8 mouse cellular contexts compared by ENCODE assay signal in the genomic region with DNA sequence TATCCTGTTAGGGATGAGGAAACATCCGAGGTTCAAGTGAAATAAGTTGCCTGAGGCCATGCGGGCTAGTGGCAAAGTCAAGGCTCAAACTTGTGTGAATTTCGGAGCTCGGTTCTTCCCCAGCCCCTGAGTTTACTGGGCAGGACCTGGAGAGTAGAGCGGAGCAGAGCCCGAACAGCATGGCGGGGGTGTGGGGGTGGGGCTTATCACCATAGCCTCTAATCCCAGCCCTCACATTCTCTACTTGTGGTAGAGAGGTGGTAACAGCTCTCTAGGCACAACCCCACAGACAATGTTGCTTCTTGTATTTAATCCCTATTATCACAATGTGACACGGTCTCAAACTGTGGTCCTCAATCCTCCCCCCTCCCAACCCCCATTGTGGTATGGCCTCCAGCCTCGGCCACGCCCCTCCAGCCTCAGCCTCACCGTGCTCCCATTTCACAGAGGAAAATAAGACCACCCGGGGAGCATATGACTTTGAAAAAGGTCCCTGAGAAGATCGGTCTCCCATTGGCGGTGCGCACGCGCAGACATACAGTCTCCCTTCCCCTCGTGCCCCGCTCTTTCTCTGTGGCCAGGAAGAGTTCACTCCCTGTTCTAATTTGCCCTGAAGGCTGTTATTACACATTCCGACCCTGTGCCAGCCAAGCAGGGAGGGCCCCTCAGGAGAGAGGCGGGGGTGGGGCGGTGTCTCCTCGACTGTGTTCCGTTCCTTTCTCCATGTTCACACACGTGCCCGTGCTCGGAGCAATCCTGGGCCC. TPM values are rescaled to one million over a fixed set of nuclear protein-coding genes. Genes with fewer than 3 reads are reported as not detected.
DNase-seq lines count a peak whose midpoint lies in the region; TF ChIP-seq lines count a peak whose summit lies in the region.

No protein-coding gene starts in this region.

- peaks cover 41% of the 10 kb centered on the region for H3K27me3 ChIP-seq in limb, embryonic 10.5 days (ENCODE audit: low read depth, poor library complexity, severe bottlenecking)
- H3K27me3 ChIP-seq in midbrain, embryonic 10.5 days (ENCODE audit: low read depth, poor library complexity, severe bottlenecking) = peaks cover 75% of the 10 kb centered on the region

- no peak for TF ChIP-seq CTCF in cortical plate, adult 2 months (IDR thresholded peaks at IDR 0.05; ENCODE audit: extremely low read depth, insufficient read depth, low read length)

- no peaks in the 10 kb centered on the region for H3K36me3 ChIP-seq in limb, embryonic 10.5 days
- no peaks in the 10 kb centered on the region for H3K36me3 ChIP-seq in midbrain, embryonic 10.5 days

- no peak for TF ChIP-seq POLR2A in cortical plate, adult 2 months (IDR thresholded peaks at IDR 0.05; ENCODE audit: extremely low read depth, insufficient read depth, low read length)

- intact Hi-C loops in heart, postnatal 36 days (cut with DNase I) = no loop called here

- H3K4me1 ChIP-seq in cortical plate, adult 2 months (ENCODE audit: control insufficient read depth, insufficient read depth, low read length) = no peaks in the 10 kb centered on the region
- peaks cover 59% of the 10 kb centered on the region for H3K4me1 ChIP-seq in limb, embryonic 10.5 days
- peaks cover 58% of the 10 kb centered on the region for H3K4me1 ChIP-seq in midbrain, embryonic 10.5 days

- peak; percentile 36 for DNase-seq in right cerebral cortex, postnatal 4 days
- no peak for DNase-seq in right cerebral cortex, adult 18-20 months
- peak; percentile 31 to 42 for DNase-seq in heart, postnatal 36 days
- peak; percentile 70 for DNase-seq in limb, embryonic 10.5 days (ENCODE audit: low spot score)
- peak; percentile 56 for DNase-seq in midbrain, embryonic 10.5 days (ENCODE audit: low spot score)
- peak; percentile 53 to 77 for DNase-seq in urinary bladder, postnatal 36 days (ENCODE audit: low spot score in 2 of 2)
- no peak for DNase-seq in spleen, adult 12 weeks (ENCODE audit: low spot score)

- H3K9me3 ChIP-seq in limb, embryonic 10.5 days (replicated peaks) = no peaks in the 10 kb centered on the region
- no peaks in the 10 kb centered on the region for H3K9me3 ChIP-seq in midbrain, embryonic 10.5 days (replicated peaks)

- WGBS in limb, embryonic 10.5 days = 3% methylated on average over 27 of the region's 27 CpGs
- WGBS in midbrain, embryonic 10.5 days = 7% methylated on average over 27 of the region's 27 CpGs

- H3K27ac ChIP-seq in cortical plate, adult 2 months (ENCODE audit: insufficient read depth, low read length) = no peak overlapping the region
- peak overlapping the region; percentile 78 for H3K27ac ChIP-seq in limb, embryonic 10.5 days
- H3K27ac ChIP-seq in midbrain, embryonic 10.5 days (replicated peaks) = peak overlapping the region; percentile 71

- H3K4me3 ChIP-seq in cortical plate, adult 2 months (ENCODE audit: insufficient read depth, low read length) = peak overlapping the region; percentile 21; the same call in 1 of the 2 replicates
- H3K4me3 ChIP-seq in limb, embryonic 10.5 days = peak overlapping the region; percentile 48
- H3K4me3 ChIP-seq in midbrain, embryonic 10.5 days = peak overlapping the region; percentile 46

RNA-seq across cellular contexts. Expression of gene Trpv4, which starts 10.8 kb away (rescaled TPM):
- polyA plus RNA-seq in cortical plate, adult 2 months (2012; rRNA removed) = 1.7 and 2.1 TPM in 2 replicates
- 1 to 10 TPM; 2.6 to 7.0 TPM for total RNA-seq in heart, postnatal 36 days (2021)
- 0.31 TPM in 2 replicates for polyA plus RNA-seq in limb, embryonic 10.5 days (2016; fragmentation: Nextera tagmentation; extraction: Ambion mirVana)
- polyA plus RNA-seq in midbrain, embryonic 10.5 days (2016; fragmentation: Nextera tagmentation; extraction: Ambion mirVana) = 0.12 and 0.27 TPM in 2 replicates

RNA-seq across cellular contexts. Expression of gene Gltp, which starts 43.4 kb away (rescaled TPM):
- 58.0 and 69.6 TPM in 2 replicates for polyA plus RNA-seq in cortical plate, adult 2 months (2012; rRNA removed)
- 10 to 100 TPM; 16.0 to 17.2 TPM for total RNA-seq in heart, postnatal 36 days (2021)
- 65.4 and 78.6 TPM in 2 replicates for polyA plus RNA-seq in limb, embryonic 10.5 days (2016; fragmentation: Nextera tagmentation; extraction: Ambion mirVana)
- polyA plus RNA-seq in midbrain, embryonic 10.5 days (2016; fragmentation: Nextera tagmentation; extraction: Ambion mirVana) = 81.8 and 83.0 TPM in 2 replicates

Comparison
In these comparisons a context has a peak if more than half of its experiments do, and no peak if none do; other contexts are left out.
1. DNase-seq: peak in right cerebral cortex, postnatal 4 days (single experiment), heart, postnatal 36 days (2 of 2), limb, embryonic 10.5 days (single experiment), midbrain, embryonic 10.5 days (single experiment) and urinary bladder, postnatal 36 days (2 of 2); none in right cerebral cortex, adult 18-20 months (single experiment) and spleen, adult 12 weeks (single experiment).
2. Peak in every context shown above with its lines, with median percentiles within 50 percentile points of each other: H3K4me3 ChIP-seq.